Mouse (Mus musculus): ENCODE measurements around the gene Coasy.

The Coasy gene

GRCm38 (mm10) chr11:101082208-101083082 lies at the start of gene Coasy:
Coasy (plus strand) TSS chr11:101082565.
- peak; percentile 96 for DNase-seq

GRCm38 (mm10) chr11:101033856-101034500 lies 48.4 kb upstream of the Coasy start:
- no peak for DNase-seq

GRCm38 (mm10) chr11:101034614-101035327 lies 47.6 kb upstream of the Coasy start:
- no peak for DNase-seq

- DNase-seq, result no peak
Measured at GRCm38 (mm10) chr11:101035328-101035695, 47.1 kb upstream of the Coasy start.

GRCm38 (mm10) chr11:101037795-101038194 lies 44.6 kb upstream of the Coasy start:
- no peak for DNase-seq

- no peak for DNase-seq
Measured at GRCm38 (mm10) chr11:101045826-101046225, 36.5 kb upstream of the Coasy start.

GRCm38 (mm10) chr11:101046440-101046839 lies 35.9 kb upstream of the Coasy start:
- DNase-seq, result no peak

- no peak for DNase-seq
Measured at GRCm38 (mm10) chr11:101047502-101047901, 34.9 kb upstream of the Coasy start.

- DNase-seq, result no peak
Measured at GRCm38 (mm10) chr11:101050359-101050758, 32.0 kb upstream of the Coasy start.

GRCm38 (mm10) chr11:101051051-101051493 lies 31.3 kb upstream of the Coasy start:
- DNase-seq, result peak; percentile 4

- no peak for DNase-seq
Measured at GRCm38 (mm10) chr11:101051617-101052016, 30.7 kb upstream of the Coasy start.

GRCm38 (mm10) chr11:101052751-101053473 lies 29.5 kb upstream of the Coasy start:
- DNase-seq, result no peak

- DNase-seq, result peak; percentile 19
Measured at GRCm38 (mm10) chr11:101053974-101054373, 28.4 kb upstream of the Coasy start.

GRCm38 (mm10) chr11:101055418-101055817 lies 26.9 kb upstream of the Coasy start:
- DNase-seq, result no peak

GRCm38 (mm10) chr11:101056885-101057284 lies 25.5 kb upstream of the Coasy start:
- no peak for DNase-seq

- DNase-seq, result peak; percentile 85
Measured at GRCm38 (mm10) chr11:101057860-101058259, 24.5 kb upstream of the Coasy start.

GRCm38 (mm10) chr11:101058726-101059125 lies 23.6 kb upstream of the Coasy start:
- no peak for DNase-seq

- no peak for DNase-seq
Measured at GRCm38 (mm10) chr11:101059473-101059872, 22.9 kb upstream of the Coasy start.

- DNase-seq, result no peak
Measured at GRCm38 (mm10) chr11:101060126-101060525, 22.2 kb upstream of the Coasy start.

- no peak for DNase-seq
Measured at GRCm38 (mm10) chr11:101061049-101061448, 21.3 kb upstream of the Coasy start.

- no peak for DNase-seq
Measured at GRCm38 (mm10) chr11:101062165-101062884, 20.0 kb upstream of the Coasy start.

Data from retina, postnatal 1 day (tissue).